Mouse (Mus musculus) liver, postnatal 0 days (tissue): ENCODE measurements at regions not wholly inside any gene's neighbourhood (a gene's known extent, or its start where the extent isn't known, plus 50 kb on each side); places are given as distances from the start of the nearest gene placed in this dataset.

ENCODE experiments used
- ATAC-seq: fragments of 200-750 bp; cut with Nextera tagmentation; 2 replicates; pipeline ENCODE4 v1.8.0; 2017; ENCODE audit warnings: mild to moderate bottlenecking, moderate library complexity
- DNase-seq: peaks from one replicate; pipeline ENCODE4 v3.0.0-alpha.2; 2016
- H3K27ac ChIP-seq: fragments of 300-500 bp; sonication (generic); 2 replicates; pipeline ENCODE4 v1.5.1; 2014; ENCODE audit warnings: antibody characterized with exemption, moderate library complexity, mild to moderate bottlenecking, low read depth
- H3K27me3 ChIP-seq: fragments of 300-500 bp; sonication (generic); 2 replicates; pipeline ENCODE4 v1.6.1; 2014; ENCODE audit warnings: low read length, control low read depth, mixed read lengths; ENCODE audit not compliant: insufficient read depth
- H3K36me3 ChIP-seq: fragments of 300-500 bp; sonication (generic); replicated peaks from 2 replicates; pipeline ENCODE4 v1.6.1; 2014; ENCODE audit warnings: mild to moderate bottlenecking, control low read depth, low read length, moderate library complexity, mixed read lengths; ENCODE audit not compliant: insufficient read depth
- H3K4me1 ChIP-seq: fragments of 300-500 bp; sonication (generic); 2 replicates; pipeline ENCODE4 v1.6.1; 2014; ENCODE audit warnings: antibody characterized with exemption, mild to moderate bottlenecking, control low read depth; ENCODE audit not compliant: insufficient read depth
- H3K4me2 ChIP-seq: fragments of 300-500 bp; sonication (generic); 2 replicates; pipeline ENCODE4 v1.6.1; 2014; ENCODE audit warnings: low read depth, mild to moderate bottlenecking, low read length, moderate library complexity, mixed read lengths
- H3K4me3 ChIP-seq: fragments of 300-500 bp; sonication (generic); 2 replicates; pipeline ENCODE4 v1.5.1; 2014; ENCODE audit warnings: low read depth, low read length
- H3K9ac ChIP-seq: fragments of 300-500 bp; sonication (generic); replicated peaks from 2 replicates; pipeline ENCODE4 v1.6.1; 2014; ENCODE audit warnings: mild to moderate bottlenecking, moderate library complexity
- H3K9me3 ChIP-seq: fragments of 300-500 bp; sonication (generic); 2 replicates; pipeline ENCODE4 v1.6.1; 2016; ENCODE audit warnings: mild to moderate bottlenecking, control low read depth, low read length, mixed read lengths
- CTCF ChIP-seq: sonication (generic); IDR thresholded peaks from 2 replicates; pipeline ENCODE4 v1.5.1; 2016; ENCODE audit warnings: antibody characterized with exemption, low read depth
- EP300 ChIP-seq: IDR thresholded peaks from 2 replicates; pipeline ENCODE4 v1.6.1; 2016; ENCODE audit warnings: antibody characterized with exemption, low read depth, mild to moderate bottlenecking
- WGBS: fragments of 180-500 bp; shearing (Covaris S2); extraction: QIAGEN DNeasy Blood & Tissue Kit; methylation state at CpG from one replicate; pipeline ENCODE4 v1.1.7; 2014; ENCODE audit not compliant: insufficient replicate concordance; 5-methylcytosine and 5-hydroxymethylcytosine counted together

DNA sequence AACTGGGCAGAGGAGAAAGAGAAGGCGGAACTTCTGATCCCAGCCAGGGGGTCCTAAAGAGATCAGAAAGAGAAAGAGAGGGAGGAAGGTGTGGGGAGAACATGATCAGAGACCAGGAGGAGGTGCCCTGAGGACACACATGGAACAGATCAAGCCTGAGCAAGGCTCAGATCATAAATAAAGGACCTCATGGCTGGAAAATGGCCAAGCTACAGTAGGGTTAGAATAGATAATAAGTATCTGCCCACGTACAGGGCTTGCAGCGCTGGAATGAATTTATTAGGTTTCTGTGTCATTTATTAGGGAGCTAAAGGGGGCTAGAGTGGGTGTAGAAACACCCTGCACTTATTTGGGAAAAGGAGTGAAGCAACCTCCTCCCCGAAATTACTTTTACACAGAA is 385.4 kb downstream of the Trim52 start:
- no peaks in the 10 kb centered on the region for H3K4me1 ChIP-seq
- ATAC-seq (no peak), DNase-seq (no peak)
- no peak overlapping the region for H3K4me3 ChIP-seq
- TF ChIP-seq CTCF: no peak
- TF ChIP-seq EP300: no peak
- no peak overlapping the region for H3K4me2 ChIP-seq
- H3K9me3 ChIP-seq: no peaks in the 10 kb centered on the region
- no peaks in the 10 kb centered on the region for H3K36me3 ChIP-seq
- H3K9ac ChIP-seq: no peak overlapping the region
- no peaks in the 10 kb centered on the region for H3K27me3 ChIP-seq
- 73% methylated on average over 4 of the region's 4 CpGs for WGBS
- no peak overlapping the region for H3K27ac ChIP-seq

DNA sequence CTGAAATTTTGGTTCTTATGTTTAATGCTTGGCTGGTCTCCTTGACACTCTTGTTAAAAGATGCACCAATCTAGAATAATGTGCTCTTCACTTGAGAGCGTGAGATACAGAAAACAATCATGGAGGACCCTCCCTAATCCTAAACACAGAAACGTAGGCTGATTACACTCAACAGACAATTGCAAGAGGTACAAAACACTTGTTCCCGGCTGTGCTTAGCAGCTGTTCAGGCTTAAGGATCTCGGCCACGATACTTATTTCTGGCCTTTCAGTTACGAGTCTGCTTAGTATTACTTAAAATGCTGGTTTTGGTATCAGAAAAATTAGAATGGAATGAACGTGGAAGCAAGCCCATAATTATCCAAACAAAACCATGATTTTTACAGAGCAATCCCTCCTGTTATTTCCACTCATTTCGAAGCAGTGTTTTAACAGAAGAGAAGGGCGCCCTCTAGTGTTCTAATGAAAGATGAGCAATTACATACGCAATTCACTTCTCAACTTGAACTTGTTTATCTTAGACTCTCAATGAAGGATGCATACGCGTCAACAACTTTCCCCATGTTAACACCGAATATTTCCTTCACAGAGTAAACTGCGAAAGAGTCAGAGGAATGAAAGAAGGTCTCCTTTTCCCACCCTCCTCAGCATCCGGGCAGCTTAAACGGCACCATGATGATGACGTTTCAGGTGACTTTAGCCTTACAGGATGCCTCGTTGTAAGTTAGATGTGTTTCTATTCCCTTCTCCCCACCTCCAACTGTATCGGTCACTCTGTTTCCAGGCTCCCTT is 394.5 kb downstream of the Trim52 start:
- TF ChIP-seq EP300 (no peak), CTCF (peak; percentile 72)
- 45% methylated on average over 19 of the region's 19 CpGs for WGBS

DNA sequence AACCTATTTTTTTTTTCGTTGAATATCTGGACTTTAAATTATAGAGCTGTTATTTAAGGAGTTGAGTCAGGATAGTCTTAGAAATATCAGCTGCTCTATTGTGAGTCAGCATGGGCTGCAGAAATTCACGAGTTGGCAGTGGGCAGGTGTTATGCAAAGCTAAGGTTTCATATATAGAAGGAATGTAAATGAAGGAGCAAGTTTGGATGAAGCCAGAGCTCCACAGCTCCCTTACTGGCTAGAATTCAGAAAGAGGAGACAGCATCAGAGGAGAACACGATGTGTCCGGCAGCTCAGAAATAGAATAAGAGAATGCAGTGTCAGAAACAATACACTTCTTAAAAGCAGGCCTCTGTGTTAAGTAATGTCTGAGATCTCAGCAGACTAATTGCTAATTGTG is 400.9 kb downstream of the Trim52 start:
- Histone ChIP-seq H3K27me3 (no peaks in the 10 kb centered on the region), H3K36me3 (no peaks in the 10 kb centered on the region), H3K9ac (no peak overlapping the region), H3K4me2 (no peak overlapping the region), H3K27ac (no peak overlapping the region), H3K4me3 (no peak overlapping the region), H3K9me3 (no peaks in the 10 kb centered on the region), H3K4me1 (no peaks in the 10 kb centered on the region)
- 64% methylated on average over 4 of the region's 4 CpGs for WGBS
- no peak for TF ChIP-seq EP300
- ATAC-seq (no peak), DNase-seq (no peak)

More for the DNA sequence above, 394.5 kb downstream of the Trim52 start:
- Histone ChIP-seq H3K9ac (no peak overlapping the region), H3K36me3 (no peaks in the 10 kb centered on the region), H3K4me3 (no peak overlapping the region), H3K4me1 (no peaks in the 10 kb centered on the region), H3K9me3 (no peaks in the 10 kb centered on the region), H3K27ac (no peak overlapping the region), H3K27me3 (no peaks in the 10 kb centered on the region), H3K4me2 (no peak overlapping the region)
- ATAC-seq: no peak
- no peak for DNase-seq

DNA sequence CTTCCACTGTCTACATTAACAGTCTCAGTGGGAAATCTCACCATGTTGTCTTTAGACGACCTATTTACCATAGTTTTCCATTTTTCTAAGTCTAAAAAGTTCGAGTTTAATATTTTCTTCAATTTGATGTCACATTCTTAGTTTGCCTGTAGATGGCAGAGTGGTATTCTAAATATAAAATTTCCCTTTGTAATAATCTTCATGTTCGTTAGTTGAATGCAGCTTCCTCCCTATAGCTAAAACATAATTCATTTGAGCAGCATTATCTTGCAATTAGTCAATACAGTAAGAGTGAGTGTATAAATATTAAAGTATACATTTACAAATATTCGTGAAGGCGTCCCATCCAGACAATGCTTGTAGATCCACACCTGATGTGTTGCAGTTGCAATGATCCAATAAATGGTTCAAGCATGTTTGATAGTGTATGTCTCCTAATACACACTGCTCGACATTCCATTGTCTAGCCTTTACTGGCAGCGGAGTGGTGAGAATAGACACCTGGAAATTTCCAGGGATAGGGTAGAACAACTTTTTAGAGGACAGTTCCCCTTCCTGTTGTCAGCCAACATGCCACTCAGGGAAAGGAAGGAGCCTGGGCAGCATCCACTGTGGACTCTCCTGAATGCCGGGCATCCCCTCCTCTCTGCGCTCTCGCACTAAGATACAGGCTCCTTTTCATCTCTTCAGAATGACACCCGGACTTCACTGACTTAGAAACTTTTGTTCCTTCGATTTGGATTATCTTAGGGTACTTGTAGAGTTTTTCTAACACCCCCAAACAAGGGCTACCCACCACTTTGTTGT is 412.8 kb downstream of the Trim52 start:
- no peaks in the 10 kb centered on the region for H3K27me3 ChIP-seq
- ATAC-seq (no peak), DNase-seq (no peak)
- no peaks in the 10 kb centered on the region for H3K9me3 ChIP-seq
- TF ChIP-seq EP300 (no peak), CTCF (no peak)
- no peak overlapping the region for H3K27ac ChIP-seq
- H3K4me3 ChIP-seq: no peak overlapping the region
- no peak overlapping the region for H3K4me2 ChIP-seq
- H3K4me1 ChIP-seq: no peaks in the 10 kb centered on the region
- 74% methylated on average over 12 of the region's 12 CpGs for WGBS
- no peak overlapping the region for H3K9ac ChIP-seq
- H3K36me3 ChIP-seq: no peaks in the 10 kb centered on the region

DNA sequence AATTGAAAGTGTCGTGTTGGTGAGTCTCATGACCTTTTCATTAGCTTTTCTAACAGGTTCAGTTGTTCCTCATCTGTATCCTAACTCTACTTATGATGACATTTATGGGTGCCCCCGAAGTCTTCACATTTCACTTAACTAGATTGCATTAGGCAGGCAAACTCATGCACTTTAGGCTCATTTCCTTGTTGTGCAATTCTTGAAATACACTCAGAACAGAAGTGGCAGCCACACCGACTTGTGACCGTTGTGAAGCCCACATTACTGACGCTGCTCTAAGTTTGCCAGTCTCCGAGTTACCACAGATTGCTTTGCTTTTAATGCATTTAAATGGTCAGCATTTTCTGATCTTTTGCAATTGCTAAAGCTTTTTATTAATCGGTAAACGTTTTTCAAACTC is 414.8 kb downstream of the Trim52 start:
- no peaks in the 10 kb centered on the region for H3K27me3 ChIP-seq
- no peak overlapping the region for H3K9ac ChIP-seq
- no peaks in the 10 kb centered on the region for H3K9me3 ChIP-seq
- H3K27ac ChIP-seq: no peak overlapping the region
- no peak overlapping the region for H3K4me3 ChIP-seq
- WGBS: 62% methylated on average over 8 of the region's 8 CpGs
- H3K4me2 ChIP-seq: no peak overlapping the region
- ATAC-seq (no peak), DNase-seq (no peak)
- H3K4me1 ChIP-seq: no peaks in the 10 kb centered on the region
- H3K36me3 ChIP-seq: no peaks in the 10 kb centered on the region
- no peak for TF ChIP-seq EP300
- no peak for TF ChIP-seq CTCF

DNA sequence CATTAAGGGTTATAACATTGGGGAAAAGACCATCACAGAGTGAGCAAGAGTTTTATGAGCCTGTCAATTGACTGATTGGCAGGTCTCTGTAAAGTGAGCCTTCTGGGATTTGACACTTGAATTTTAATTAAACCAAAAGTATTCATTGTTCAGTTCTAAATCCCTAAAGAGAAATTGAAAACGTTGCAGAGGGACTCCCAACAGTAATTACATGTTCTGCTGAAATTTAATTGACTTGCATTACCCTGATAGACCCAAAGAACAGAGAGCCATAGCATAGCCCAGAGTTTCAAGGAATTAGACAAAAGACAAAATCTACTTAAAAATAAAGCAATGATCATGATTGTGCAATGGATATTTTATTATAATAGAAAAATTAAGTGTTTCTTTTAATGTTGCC is 444.2 kb downstream of the Trim52 start:
- Histone ChIP-seq H3K4me3 (no peak overlapping the region), H3K27ac (no peak overlapping the region), H3K4me2 (no peak overlapping the region), H3K27me3 (no peaks in the 10 kb centered on the region), H3K9me3 (no peaks in the 10 kb centered on the region), H3K36me3 (no peaks in the 10 kb centered on the region), H3K9ac (no peak overlapping the region), H3K4me1 (no peaks in the 10 kb centered on the region)
- TF ChIP-seq EP300 (no peak), CTCF (no peak)
- DNase-seq: no peak
- WGBS: 20% methylated on average over 1 of the region's 1 CpGs
- ATAC-seq: no peak
